Mouse (Mus musculus) WW6 (cell line): Measurements from ENCODE around the gene Acnat2.
"Not testable (repeated sequence)": the region's sequence is repeated elsewhere in the genome, so short reads cannot be mapped to it uniquely, and the experiment has no call there.

Source experiments
- DNase-seq: peaks from one replicate; pipeline ENCODE4 v3.0.0-alpha.2; 2013; ENCODE audit warnings: low read depth, low spot score

Acnat2 gene

DNA sequence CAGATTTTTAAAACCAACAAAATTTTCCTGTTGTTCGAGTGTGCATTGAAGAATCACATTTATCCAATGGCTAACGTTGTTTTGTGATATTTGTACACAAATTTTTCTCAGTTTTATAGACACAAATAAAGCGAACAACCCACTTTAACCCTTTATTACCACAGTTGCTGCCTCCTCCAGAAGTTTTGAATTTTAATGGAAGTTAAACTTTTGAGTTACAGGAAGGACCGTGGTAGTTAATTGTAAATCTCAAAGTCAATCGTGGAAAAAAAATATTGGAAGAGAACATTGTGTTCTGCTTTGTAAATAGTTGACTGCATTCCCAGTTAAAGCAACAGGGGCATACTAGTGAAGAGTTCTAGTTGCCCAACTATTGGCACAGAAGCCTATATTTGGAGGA is at the start of gene Acnat2:
Gene Acnat2, minus strand, starts transcription at position 195 of the 400 bp plus-strand sequence.
- not testable (repeated sequence) for DNase-seq

DNA sequence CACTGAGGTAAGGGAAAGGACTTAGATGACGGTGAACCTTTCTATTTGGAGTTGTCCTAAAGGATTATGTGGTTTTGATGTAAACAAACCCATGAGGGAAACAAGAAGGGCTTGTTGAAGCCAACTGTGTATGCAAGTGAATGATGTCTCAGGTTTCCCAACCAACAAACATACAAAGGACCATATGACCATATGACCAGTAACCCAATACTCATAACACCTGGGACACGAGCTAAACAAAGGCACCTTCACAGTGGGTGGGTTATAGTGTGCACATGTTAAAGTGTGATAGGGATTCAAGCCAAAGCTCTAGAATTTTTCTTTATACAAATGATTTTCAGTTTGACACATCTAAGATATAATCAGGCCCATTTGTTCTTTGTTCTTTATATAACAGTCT is 48.2 kb upstream of the Acnat2 start:
- no peak for DNase-seq

DNA sequence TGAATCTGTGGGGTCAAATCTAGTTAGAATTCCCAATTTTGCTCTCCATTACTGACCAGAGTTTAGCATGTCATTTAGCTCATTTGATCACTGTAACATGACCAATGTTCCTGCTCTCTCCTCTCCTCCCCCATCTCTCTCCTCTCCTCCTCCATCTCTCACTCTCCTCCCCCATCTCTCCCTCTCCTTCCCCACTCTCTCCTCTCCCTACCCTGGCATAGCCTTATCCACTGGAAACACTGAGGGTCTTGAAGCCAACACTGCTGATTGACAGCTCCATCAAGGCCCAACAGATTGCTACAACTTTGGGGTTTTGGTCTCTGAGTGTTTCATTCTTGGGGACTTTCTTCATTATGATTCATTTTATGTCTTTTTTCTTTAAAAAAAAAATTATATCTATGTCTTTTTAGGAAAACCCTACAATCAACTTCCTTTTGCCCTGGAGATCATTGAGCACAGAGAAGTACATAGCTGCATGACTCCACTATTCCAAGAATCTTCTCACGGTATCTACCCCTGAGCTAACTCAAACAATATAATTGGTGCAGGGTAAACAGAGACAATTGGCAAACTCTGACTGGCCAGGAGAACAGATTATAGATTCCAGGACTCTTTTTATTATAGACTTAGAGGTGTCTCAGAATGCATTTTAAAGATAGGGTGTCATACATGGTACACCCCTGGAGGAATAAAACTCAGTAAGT is 44.0 kb upstream of the Acnat2 start:
- no peak for DNase-seq

DNA sequence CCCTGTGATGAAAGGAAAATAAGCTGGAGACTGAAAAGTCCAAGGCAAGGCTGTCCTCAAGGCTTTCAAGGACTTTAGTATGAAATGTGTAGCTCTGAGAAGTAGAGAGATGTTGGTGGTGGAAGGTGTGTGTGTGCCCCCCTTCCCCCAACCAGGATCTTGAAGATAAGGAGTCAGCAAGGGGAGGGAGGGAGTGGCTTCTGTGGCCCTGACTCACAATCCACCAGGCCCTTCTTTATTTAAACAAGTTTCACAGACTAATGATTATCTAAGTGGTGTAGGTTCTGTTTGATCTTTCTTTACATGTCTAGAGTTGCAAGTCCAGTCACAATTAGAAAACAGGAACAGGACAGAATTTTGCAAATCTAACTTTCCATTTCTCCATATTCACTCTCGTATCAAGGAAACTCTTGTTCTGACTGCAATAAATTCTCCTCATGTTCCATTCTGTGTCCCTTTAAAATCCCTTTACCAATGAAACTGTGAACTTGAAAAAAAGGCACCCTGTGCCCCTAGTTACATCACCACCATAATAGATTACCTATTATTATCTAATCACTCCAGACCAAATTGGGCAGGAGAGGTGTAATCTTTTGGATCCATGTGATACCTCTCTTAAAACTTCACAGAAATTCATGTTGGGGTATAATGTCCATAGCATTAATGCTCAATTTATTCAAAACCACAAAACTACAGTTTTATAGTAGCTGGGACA is 43.3 kb upstream of the Acnat2 start:
- DNase-seq = not testable (repeated sequence)

DNA sequence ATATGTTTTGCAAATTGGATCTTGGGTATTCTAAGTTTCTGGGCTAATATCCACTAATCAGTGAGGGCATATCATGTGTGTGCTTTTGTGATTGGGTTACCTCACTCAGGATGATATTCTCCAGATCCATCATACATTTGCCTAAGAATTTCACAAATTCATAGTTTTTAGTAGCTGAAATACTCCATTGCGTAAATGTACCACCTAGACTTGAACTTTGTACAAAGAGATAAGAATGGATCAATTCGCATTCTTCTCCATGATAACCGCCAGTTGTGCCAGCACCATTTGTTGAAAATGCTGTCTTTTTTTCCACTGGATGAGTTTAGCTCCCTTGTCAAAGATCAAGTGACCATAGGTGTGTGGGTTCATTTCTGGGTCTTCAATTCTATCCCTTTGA is 29.0 kb upstream of the Acnat2 start:
- DNase-seq = not testable (repeated sequence)

DNA sequence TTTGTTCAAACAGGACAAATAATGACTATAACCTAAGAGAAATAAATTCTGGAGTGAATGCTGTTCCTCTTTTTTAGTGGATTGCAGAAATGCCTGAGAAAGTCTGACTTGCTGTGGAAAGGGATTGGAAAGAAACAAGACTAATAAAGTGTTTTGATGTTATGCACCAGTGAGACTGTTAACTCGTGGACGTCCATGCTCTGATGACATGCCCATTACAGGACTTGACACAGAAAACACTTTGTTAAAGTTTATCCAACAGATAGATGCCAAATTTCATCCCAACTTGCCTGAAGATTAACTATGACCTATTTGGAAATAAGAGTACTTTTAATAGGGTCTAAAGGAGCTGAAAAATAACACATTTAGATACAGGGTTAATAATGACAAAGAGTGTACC is 2.2 kb upstream of the Acnat2 start:
- not testable (repeated sequence) for DNase-seq

DNA sequence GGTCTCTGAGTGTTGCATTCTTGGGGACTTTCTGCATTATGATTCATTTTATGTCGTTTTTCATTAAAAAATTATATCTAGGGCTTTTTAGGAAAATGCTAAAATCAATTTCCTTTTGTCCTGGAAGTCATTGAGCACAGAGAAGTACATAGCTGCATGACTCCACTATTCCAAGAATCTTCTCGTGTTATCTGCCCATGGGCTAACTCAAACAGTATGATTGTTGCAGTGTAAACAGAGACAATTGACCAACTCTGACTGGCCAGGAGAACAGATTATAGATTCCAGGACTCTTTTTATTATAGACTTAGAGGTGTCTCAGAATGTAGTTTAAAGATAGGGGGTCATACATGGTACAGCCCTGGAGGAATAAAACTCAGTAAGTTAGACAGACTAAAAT is 21.1 kb downstream of the Acnat2 start:
- DNase-seq = no peak

DNA sequence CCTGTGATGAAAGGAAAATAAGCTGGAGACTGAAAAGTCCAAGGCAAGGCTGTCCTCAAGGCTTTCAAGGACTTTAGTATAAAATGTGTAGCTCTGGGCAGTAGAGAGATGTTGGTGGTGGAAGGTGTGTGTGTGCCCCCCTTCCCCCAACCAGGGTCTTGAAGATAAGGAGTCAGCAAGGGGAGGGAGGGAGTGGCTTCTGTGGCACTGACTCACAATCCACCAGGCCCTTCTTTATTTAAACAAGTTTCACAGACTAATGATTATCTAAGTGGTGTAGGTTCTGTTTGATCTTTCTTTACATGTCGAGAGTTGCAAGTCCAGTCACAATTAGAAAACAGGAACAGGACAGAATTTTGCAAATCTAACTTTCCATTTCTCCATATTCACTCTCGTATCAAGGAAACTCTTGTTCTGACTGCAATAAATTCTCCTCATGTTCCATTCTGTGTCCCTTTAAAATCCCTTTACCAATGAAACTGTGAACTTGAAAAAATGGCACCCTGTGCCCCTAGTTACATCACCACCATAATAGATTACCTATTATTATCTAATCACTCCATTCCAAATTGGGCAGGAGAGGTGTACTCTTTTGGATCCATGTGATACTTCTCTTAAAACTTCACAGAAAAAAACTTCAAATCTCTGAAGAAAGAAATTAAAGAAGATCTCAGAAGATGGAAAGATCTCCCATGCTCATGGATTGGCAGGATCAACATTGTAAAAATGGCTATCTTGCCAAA is 24.2 kb downstream of the Acnat2 start:
- not testable (repeated sequence) for DNase-seq

DNA sequence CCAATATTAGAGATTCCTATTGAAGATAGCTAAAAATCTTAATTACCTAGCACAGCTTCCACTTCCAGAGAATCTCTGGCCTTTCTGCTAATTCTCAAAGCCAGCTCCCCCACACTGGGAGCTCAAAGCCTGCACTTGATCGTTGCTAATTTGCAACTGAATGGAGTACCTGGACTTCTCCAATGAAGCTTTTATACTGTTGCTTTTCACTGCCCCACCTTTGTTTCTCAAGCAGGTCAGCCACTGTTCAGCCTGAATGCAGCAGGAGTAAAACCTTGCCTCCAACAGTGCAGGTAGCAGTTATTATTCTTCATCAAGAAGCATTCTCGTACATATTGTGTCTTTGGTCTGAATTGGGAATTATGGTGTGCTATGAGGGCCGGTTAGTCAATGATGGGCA is 39.9 kb downstream of the Acnat2 start:
- not testable (repeated sequence) for DNase-seq

DNA sequence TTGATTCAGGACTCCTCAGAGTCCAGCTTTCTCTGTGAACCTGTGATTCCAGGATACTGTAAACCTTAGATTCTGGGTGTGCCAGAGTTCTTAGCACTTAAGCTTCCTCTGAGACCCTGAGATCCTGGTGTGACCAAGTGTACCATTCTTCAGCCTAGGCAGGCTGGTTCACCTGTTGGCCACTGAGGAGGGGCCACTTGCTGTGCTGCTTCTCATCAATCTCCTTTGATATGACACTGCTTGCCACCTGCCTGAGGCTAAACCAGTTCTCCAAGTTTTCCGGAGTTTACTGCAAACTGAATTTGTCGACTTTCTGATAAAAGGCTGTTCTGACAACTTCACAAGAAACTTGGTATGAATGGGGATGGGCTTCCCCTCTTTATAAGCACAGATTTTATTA is 50.9 kb downstream of the Acnat2 start:
- DNase-seq = no peak

DNA sequence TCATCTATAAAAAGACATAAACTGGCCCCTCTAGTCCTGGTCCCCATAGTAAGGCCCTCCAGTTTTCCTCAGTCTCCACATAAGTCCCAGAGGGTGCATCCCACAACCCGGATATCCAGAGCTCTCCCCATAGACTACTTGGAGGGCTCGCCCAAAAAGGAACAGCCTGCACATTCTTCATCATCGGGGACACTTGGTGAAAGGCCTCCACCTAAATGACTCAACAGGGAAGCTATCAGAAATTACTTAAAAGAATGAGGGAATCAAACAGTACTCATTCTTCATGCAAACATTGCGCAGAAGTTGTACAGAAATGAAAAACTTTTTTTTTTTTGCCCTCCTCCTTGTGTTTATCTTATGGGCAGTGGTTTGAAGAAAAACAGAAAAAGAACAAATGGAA is 57.5 kb downstream of the Acnat2 start:
- DNase-seq = no peak

DNA sequence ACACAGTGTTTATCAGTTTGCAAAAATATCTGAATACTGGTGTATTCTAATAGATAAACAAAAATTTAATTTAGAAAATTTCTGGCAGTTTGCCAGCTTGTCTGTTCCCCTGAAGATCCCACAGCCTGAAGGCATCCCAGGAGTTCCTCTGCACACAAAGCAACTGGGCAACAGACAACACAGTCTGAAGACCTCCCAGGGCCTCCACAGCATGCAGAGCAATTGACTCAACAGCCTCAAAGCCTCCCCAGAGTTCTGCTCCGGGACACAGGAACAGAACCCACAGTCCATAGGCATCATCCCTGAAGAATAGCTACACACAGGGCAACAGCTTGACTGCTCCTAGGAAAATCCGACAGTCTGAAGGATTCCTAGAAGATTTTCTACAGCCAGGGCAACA is 59.3 kb downstream of the Acnat2 start:
- DNase-seq = no peak

DNA sequence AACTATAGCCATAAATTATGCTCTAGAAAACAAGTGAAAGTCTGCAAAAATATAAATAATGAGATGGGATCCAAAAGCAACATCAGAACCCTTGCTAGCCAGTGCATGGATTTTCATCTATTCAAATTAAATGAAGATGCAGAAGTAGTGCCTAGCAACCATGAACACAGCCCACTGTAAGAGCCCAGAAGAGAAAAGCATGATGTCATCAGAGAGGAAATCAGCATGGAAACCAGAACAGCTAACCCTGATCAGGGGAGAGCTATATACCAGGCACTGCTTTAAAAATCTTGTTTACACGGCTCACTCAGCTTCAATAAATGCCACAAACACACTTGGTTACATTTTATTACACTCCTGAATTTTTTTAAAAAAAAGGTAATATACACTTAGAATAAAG is 60.0 kb downstream of the Acnat2 start:
- not testable (repeated sequence) for DNase-seq

DNA sequence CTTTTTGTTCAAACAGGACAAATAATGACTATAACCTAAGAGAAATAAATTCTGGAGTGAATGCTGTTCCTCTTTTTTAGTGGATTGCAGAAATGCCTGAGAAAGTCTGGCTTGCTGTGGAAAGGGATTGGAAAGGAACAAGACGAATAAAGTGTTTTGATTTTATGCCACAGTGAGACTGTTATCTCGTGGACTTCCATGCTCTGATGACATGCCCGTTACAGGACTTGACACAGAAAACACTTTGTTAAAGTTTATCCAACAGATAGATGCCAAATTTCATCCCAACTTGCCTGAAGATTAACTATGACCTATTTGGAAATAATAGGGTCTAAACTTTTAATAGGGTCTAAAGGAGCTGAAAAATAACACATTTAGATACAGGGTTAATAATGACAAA is 67.9 kb downstream of the Acnat2 start:
- not testable (repeated sequence) for DNase-seq

DNA sequence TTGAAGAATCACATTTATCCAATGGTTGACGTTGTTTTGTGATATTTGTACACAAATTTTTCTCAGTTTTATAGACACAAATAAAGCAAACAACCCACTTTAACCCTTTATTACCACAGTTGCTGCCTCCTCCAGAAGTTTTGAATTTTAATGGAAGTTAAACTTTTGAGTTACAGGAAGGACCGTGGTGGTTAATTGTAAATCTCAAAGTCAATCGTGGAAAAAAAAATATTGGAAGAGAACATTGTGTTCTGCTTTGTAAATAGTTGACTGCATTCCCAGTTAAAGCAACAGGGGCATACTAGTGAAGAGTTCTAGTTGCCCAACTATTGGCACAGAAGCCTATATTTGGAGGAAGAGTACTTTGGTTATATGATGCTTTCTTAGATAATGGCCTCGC is 70.0 kb downstream of the Acnat2 start:
- DNase-seq = not testable (repeated sequence)
